Mouse (Mus musculus) midbrain, embryonic 15.5 days (tissue): ENCODE measurements around the gene Pakap. TPM values are rescaled to one million over a fixed set of nuclear protein-coding genes. Genes with fewer than 3 reads are reported as not detected.

Source experiments
- ATAC-seq: fragments of 200-750 bp; cut with Nextera tagmentation; replicated peaks from 2 replicates; pipeline ENCODE4 v1.8.0; 2017; ENCODE audit warnings: moderate TSS enrichment
- H3K27ac ChIP-seq: fragments of 300-500 bp; sonication (generic); 2 replicates; pipeline ENCODE4 v1.5.1; 2015; ENCODE audit warnings: mild to moderate bottlenecking, inconsistent platforms
- H3K27me3 ChIP-seq: fragments of 300-500 bp; sonication (generic); replicated peaks from 2 replicates; pipeline ENCODE4 v1.6.1; 2015; ENCODE audit warnings: inconsistent platforms
- H3K36me3 ChIP-seq: fragments of 300-500 bp; sonication (generic); replicated peaks from 2 replicates; pipeline ENCODE4 v1.6.1; 2015; ENCODE audit warnings: inconsistent platforms
- H3K4me1 ChIP-seq: fragments of 300-500 bp; sonication (generic); 2 replicates; pipeline ENCODE4 v1.6.1; 2015; ENCODE audit warnings: inconsistent platforms
- H3K4me2 ChIP-seq: fragments of 300-500 bp; sonication (generic); 2 replicates; pipeline ENCODE4 v1.6.1; 2015; ENCODE audit warnings: inconsistent platforms, mild to moderate bottlenecking, moderate library complexity
- H3K4me3 ChIP-seq: fragments of 300-500 bp; sonication (generic); 2 replicates; pipeline ENCODE4 v1.5.1; 2015; ENCODE audit warnings: mild to moderate bottlenecking, inconsistent platforms
- H3K9ac ChIP-seq: fragments of 300-500 bp; sonication (generic); 2 replicates; pipeline ENCODE4 v1.6.1; 2015; ENCODE audit warnings: mild to moderate bottlenecking, inconsistent platforms
- H3K9me3 ChIP-seq: fragments of 300-500 bp; sonication (generic); 2 replicates; pipeline ENCODE4 v1.6.1; 2016; ENCODE audit warnings: inconsistent platforms
- WGBS: fragments of 180-500 bp; shearing (Covaris S2); methylation state at CpG from one replicate; pipeline ENCODE4 v1.1.7; 2015; ENCODE audit warnings: mixed read lengths; 5-methylcytosine and 5-hydroxymethylcytosine counted together
- polyA plus RNA-seq: library from polyadenylated mRNA; unstranded; fragments of >200 nt; fragmentation: Nextera tagmentation; extraction: Ambion mirVana; gene quantifications from 2 replicates; pipeline ENCODE4 v1.2.1, GENCODE M21; 2015

Pakap gene
- polyA plus RNA-seq, 1 experiment from 2014 or later, result 10.9 TPM

DNA sequence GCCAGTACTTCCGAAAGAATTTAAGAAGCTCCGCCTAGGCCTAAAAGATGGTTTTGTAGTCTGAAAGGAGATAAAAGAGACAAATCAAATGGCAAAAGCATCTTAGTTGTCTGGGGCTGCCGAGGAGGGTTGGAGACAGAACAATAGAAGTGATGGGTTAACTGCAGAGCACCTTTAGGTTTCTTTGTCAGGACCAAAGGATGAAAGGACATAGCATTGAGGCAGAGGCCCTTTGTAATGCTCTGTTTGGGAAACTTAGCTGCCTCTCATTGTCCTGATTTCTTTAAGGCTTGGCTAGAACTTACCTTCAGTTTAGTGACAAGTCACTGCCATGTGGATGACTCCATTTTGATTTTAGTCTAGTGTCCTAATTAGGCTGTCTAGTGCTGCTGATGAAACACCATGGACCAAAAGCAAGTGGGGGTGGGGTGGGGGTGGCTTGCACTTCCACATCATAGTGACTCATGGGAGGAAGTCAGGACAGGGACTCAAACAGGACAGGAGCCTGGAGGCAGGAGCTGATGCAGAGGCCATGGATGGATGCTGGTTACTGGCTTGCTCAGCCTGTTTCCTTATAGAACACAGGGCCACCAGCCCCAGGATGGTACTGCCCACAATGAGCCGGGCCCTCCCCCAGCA, 202.3 kb downstream of the Pakap start:
- H3K27me3 ChIP-seq, result no peaks in the 10 kb centered on the region
- H3K4me3 ChIP-seq, result no peak overlapping the region
- ATAC-seq, result no peak
- H3K27ac ChIP-seq, result no peak overlapping the region
- no peaks in the 10 kb centered on the region for H3K9me3 ChIP-seq
- H3K4me1 ChIP-seq, result no peaks in the 10 kb centered on the region
- H3K36me3 ChIP-seq, result no peaks in the 10 kb centered on the region
- WGBS, result 47% methylated on average over 4 of the region's 4 CpGs
- no peak overlapping the region for H3K4me2 ChIP-seq
- H3K9ac ChIP-seq, result no peak overlapping the region

GRCm38 (mm10) chr4:57771558-57772219, 203.7 kb downstream of the Pakap start:
- ATAC-seq, result no peak; the same call in 1 of the 2 replicates
- Histone ChIP-seq H3K4me3 (no peak overlapping the region), H3K4me2 (no peak overlapping the region), H3K9me3 (no peaks in the 10 kb centered on the region), H3K27me3 (no peaks in the 10 kb centered on the region), H3K4me1 (no peaks in the 10 kb centered on the region), H3K27ac (no peak overlapping the region), H3K36me3 (no peaks in the 10 kb centered on the region), H3K9ac (no peak overlapping the region)
- WGBS, result 92% methylated on average over 2 of the region's 2 CpGs

GRCm38 (mm10) chr4:57772851-57773510, 205.0 kb downstream of the Pakap start:
- Histone ChIP-seq H3K36me3 (no peaks in the 10 kb centered on the region), H3K9ac (no peak overlapping the region), H3K4me2 (no peak overlapping the region), H3K27ac (no peak overlapping the region), H3K9me3 (no peaks in the 10 kb centered on the region), H3K27me3 (no peaks in the 10 kb centered on the region), H3K4me1 (no peaks in the 10 kb centered on the region), H3K4me3 (no peak overlapping the region)
- ATAC-seq, result no peak
- WGBS, result 70% methylated on average over 11 of the region's 11 CpGs

DNA sequence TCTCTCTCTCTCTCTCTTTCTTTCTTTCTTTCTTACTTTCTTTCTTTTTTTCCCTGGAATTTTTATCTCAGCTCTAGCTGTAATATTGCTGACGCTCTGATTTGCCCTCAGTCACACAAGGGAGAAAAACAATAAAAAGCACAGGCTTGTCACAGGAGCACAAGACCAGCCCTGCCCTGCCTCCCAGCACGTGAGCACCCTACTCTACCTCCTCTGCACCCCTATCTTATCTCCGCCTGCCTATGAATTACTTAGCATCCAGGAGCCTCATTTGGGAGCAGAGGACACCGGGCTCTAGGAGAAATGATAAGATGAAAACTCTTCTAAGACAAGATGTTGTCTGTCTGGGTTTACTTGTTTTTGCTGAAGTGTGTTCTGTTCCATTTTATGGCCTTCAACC, 206.5 kb downstream of the Pakap start:
- ATAC-seq, result no peak
- Histone ChIP-seq H3K9ac (no peak overlapping the region), H3K4me2 (no peak overlapping the region), H3K27ac (no peak overlapping the region), H3K27me3 (no peaks in the 10 kb centered on the region), H3K36me3 (no peaks in the 10 kb centered on the region), H3K4me1 (no peaks in the 10 kb centered on the region), H3K9me3 (no peaks in the 10 kb centered on the region), H3K4me3 (no peak overlapping the region)
- 72% methylated on average over 4 of the region's 4 CpGs for WGBS

- Histone ChIP-seq H3K27me3 (no peaks in the 10 kb centered on the region), H3K4me2 (no peak overlapping the region), H3K36me3 (no peaks in the 10 kb centered on the region), H3K4me3 (no peak overlapping the region), H3K9me3 (no peaks in the 10 kb centered on the region), H3K4me1 (no peaks in the 10 kb centered on the region), H3K27ac (no peak overlapping the region), H3K9ac (no peak overlapping the region)
- no peak for ATAC-seq
These were observed 207.6 kb downstream of the Pakap start for GRCm38 (mm10) chr4:57775582-57775981.

GRCm38 (mm10) chr4:57780403-57780802, 212.4 kb downstream of the Pakap start:
- no peak overlapping the region for H3K27ac ChIP-seq

DNA sequence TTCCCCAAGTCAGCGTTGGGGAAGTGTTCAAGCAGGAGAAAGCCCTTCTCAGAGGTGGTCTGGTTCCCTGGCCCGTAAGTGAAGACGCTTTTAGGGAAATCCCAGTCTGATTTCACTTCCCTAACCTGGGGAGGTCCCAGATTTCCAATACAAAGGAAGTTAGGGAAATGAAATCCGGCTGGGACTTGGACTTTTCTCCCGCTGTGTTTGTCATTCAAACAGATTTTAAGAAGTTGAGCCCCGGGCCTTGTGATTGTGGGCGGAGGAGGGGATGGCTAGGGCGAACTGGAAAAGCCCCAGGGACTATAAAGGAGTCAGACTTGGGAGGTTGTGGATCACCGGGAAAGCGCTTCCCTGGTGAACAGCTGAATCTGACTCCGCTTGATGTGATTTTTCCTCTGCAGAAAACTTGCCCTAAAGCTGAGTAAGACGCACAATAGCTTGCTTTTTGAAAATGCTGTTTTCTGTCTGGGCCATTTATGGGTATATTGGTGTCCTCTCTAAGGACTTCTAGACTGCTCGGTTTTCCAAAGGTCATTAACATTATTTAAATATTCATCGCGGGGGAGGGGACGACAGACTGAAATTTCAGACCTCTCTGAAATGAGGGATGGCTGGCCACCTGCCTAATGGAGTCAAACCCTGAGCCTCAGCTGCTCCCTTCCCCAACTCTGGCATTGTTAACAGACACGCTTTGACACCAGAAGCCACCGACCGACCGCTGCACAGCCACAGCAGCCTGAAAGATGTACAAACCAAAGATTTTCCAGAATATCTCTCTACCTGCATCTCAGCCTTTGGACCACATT, 213.1 kb downstream of the Pakap start:
- H3K4me1 ChIP-seq, result peaks cover 26% of the 10 kb centered on the region
- no peak overlapping the region for H3K4me3 ChIP-seq
- H3K4me2 ChIP-seq, result peak overlapping the region; percentile 27; the same call in 1 of the 2 replicates
- peak; percentile 40; the same call in 1 of the 2 replicates for ATAC-seq
- H3K9me3 ChIP-seq, result no peaks in the 10 kb centered on the region
- H3K27ac ChIP-seq, result no peak overlapping the region
- no peaks in the 10 kb centered on the region for H3K36me3 ChIP-seq
- no peak overlapping the region for H3K9ac ChIP-seq
- H3K27me3 ChIP-seq, result no peaks in the 10 kb centered on the region
- 2% methylated on average over 20 of the region's 20 CpGs for WGBS

More at GRCm38 (mm10) chr4:57780403-57780802, 212.4 kb downstream of the Pakap start:
- H3K4me3 ChIP-seq, result no peak overlapping the region
- H3K9me3 ChIP-seq, result no peaks in the 10 kb centered on the region
- H3K27me3 ChIP-seq, result no peaks in the 10 kb centered on the region
- ATAC-seq, result no peak
- H3K36me3 ChIP-seq, result no peaks in the 10 kb centered on the region
- peaks cover 26% of the 10 kb centered on the region for H3K4me1 ChIP-seq
- H3K4me2 ChIP-seq, result no peak overlapping the region
- 25% methylated on average over 4 of the region's 4 CpGs for whole genome bisulfite sequencing
- H3K9ac ChIP-seq, result no peak overlapping the region

- Histone ChIP-seq H3K4me3 (peak overlapping the region; percentile 43), H3K9me3 (no peaks in the 10 kb centered on the region), H3K4me1 (peaks cover 26% of the 10 kb centered on the region), H3K27me3 (no peaks in the 10 kb centered on the region), H3K9ac (peak overlapping the region; percentile 37; the same call in 1 of the 2 replicates), H3K4me2 (peak overlapping the region; percentile 84), H3K36me3 (no peaks in the 10 kb centered on the region), H3K27ac (no peak overlapping the region)
- ATAC-seq, result peak; percentile 88
- under 1% methylated on average over 26 of the region's 26 CpGs for WGBS
These were observed 214.0 kb downstream of the Pakap start for GRCm38 (mm10) chr4:57781994-57782393.

DNA sequence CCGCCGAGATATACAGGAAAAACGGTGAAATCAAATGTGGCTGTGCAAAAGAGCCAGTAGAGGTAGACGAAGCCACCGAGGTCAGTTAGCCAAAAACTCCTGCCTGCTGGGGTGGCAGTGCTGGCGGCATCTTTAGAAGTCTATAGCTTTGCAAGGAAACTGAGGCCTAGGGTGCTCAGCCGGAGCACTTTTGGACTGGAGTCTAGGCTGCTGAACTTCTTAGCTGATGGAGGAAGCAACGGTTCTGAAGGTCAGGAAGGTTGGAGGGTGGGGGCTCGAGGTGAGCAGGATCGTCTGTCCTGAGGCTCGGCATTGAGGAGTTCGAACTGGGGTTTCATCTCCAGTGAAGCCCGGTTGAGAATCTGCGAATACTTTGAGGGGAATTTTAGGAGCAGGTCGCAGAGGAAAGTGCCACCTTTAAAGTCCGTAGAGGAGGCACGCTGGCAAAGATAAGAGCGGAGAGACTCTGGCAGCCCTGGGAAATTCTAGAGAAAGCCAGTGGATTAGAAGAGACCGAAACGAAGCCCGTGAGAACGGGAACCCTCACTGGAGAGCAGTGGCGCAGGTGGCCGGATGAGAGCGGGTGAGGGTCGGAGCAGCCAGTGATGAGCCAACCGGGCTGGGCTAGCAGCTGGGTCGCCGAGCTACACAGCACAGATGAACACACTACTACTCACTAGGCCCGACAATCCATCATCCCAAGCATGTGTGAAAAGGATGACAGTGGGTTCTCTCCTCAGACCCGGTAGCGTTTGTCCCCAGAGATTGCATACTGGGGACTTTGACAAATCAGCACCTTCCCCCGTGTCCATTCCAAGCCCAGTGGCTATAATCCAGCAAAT, 214.8 kb downstream of the Pakap start:
- no peaks in the 10 kb centered on the region for H3K27me3 ChIP-seq
- no peaks in the 10 kb centered on the region for H3K9me3 ChIP-seq
- peak overlapping the region; percentile 37; the same call in 1 of the 2 replicates for H3K9ac ChIP-seq
- H3K4me3 ChIP-seq, result peak overlapping the region; percentile 43
- WGBS, result 2% methylated on average over 33 of the region's 33 CpGs
- peak overlapping the region; percentile 84 for H3K4me2 ChIP-seq
- peak; percentile 18; the same call in 1 of the 2 replicates for ATAC-seq
- no peak overlapping the region for H3K27ac ChIP-seq
- H3K36me3 ChIP-seq, result no peaks in the 10 kb centered on the region
- peaks cover 26% of the 10 kb centered on the region for H3K4me1 ChIP-seq

- Histone ChIP-seq H3K36me3 (no peaks in the 10 kb centered on the region), H3K27me3 (no peaks in the 10 kb centered on the region), H3K4me3 (peak overlapping the region; percentile 43), H3K4me1 (peaks cover 26% of the 10 kb centered on the region), H3K9me3 (no peaks in the 10 kb centered on the region), H3K4me2 (peak overlapping the region; percentile 84), H3K27ac (no peak overlapping the region), H3K9ac (no peak overlapping the region)
- 28% methylated on average over 9 of the region's 9 CpGs for WGBS
- ATAC-seq, result no peak
These were observed 215.4 kb downstream of the Pakap start for GRCm38 (mm10) chr4:57783391-57783770.

DNA sequence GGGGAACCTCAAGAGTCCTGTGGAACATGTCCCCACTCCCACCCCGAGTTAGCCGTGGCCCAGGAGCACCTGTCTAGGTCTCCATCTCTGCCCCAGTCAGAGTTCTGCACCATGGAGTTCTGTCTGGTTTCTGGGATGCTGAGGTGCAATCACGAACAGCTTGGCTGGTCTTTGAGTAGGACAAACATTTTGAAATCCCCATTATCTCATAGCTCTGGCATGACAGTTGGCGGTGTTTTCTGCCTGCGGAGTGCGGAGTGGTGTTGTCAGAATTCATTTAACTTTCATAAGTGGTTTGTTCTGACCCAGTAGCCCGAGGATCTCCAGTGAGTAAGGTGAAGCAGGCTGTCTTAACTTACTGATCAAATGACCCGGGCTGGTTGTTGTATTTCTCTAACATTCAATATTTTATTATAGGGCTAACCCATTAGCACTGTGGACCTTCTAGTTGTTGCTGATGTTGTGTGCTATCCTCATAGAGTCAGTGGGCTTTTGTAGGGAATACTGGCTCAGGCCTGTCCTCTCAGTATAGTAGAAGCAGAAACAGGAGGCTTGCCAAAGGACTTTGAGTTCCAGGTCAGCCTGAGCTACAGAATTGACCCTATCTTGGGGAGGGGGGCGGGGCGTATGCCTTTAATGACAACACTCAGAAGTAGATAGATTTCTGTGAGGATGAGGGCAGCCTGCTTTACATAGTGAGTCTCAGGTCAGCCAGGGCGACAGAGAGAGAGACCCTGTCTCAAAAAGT, 216.0 kb downstream of the Pakap start:
- Histone ChIP-seq H3K4me3 (no peak overlapping the region), H3K27ac (no peak overlapping the region), H3K9ac (no peak overlapping the region), H3K4me2 (peak overlapping the region; percentile 84; the same call in 1 of the 2 replicates), H3K36me3 (no peaks in the 10 kb centered on the region), H3K9me3 (no peaks in the 10 kb centered on the region), H3K4me1 (peaks cover 26% of the 10 kb centered on the region), H3K27me3 (no peaks in the 10 kb centered on the region)
- ATAC-seq, result no peak
- 74% methylated on average over 11 of the region's 11 CpGs for WGBS
